Mouse (Mus musculus): ENCODE data around the gene Tppp3.
A peak's percentile ranks its signal among the peaks of the same experiment; 100 is the strongest.

Gene Tppp3

DNA sequence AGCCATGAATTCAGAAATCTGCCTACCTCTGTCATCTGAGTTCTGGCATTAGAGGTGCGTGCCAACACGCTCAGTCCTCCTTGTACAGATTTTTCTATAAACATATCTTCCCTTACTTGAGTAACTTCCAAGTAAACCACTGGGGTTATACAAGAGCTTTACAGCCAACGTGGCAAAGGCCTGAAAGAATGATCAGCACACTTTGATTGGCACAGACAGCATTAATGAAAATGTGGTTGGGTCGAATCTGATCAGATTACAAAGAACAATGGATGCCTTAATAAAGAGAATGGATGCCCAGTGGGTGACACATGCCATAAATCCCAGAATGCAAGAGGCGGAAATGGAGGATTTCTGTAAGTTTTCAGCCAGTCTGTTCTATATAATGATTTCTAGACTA lies 35.1 kb downstream of the Tppp3 start:
- ATAC-seq (ENCODE audit: insufficient number of reproducible peaks, low FRiP score, low TSS enrichment): no peak

GRCm38 (mm10) chr8:105434136-105434535 lies 37.2 kb downstream of the Tppp3 start:
- ATAC-seq (ENCODE audit: insufficient number of reproducible peaks, low FRiP score, low TSS enrichment): no peak

- ATAC-seq (ENCODE audit: insufficient number of reproducible peaks, low FRiP score, low TSS enrichment): no peak
These were observed 37.8 kb downstream of the Tppp3 start for GRCm38 (mm10) chr8:105433511-105433910.

DNA sequence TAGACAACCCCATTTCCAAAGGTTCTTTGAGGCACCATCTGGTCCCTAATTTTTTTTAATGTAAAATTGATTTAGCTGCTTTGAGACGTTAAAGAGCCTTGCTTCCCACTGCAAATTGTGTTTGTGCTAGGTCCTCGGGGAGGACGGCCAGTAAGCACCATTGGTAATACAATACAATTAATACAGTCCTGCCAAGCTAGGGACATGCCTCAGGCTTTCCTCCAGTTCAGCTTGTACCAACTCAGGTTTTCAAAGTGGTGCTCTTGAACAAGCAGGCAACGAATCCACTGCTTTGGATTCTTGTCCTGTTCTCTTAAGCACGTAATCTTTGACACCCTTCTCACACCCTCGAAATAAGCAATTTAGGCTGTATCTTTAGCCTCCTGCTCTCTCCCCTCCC lies 38.3 kb downstream of the Tppp3 start:
- no peak for ATAC-seq (ENCODE audit: insufficient number of reproducible peaks, low FRiP score, low TSS enrichment)

DNA sequence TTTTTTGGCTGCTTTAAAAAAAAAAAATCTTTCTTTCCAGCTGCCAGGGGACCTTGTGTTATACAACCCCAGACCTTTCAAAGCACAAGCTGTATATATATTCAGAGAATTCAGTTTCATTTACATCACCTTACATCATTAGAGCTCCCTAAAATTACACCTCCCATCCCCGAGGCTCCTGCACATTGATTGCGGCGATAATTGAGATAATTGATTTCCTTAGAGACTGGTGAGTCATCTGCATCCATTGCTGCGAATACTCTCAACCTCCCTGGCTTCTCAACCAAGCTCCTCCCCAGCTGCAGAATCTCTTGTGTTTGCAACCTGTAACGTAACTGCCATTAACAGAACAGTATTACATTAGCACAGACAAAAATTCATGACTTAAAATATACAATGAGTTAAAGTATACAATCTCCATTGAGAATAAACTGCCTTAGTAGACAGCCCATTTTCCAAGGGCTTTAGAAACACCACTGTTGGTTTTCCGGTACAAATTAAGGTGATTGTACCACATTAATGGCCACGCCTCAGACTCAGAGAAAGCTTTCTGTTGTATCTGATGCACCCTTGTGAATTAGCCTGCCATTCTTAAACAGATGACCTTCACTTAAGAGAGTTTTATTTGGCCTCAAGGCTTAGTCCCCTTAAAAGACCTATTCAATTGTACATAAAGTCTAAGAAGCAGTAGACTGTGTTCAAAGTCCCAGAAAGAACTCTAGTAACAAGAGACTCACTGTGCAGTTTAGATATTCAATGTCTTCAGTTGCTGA lies 39.4 kb downstream of the Tppp3 start:
- ATAC-seq (ENCODE audit: insufficient number of reproducible peaks, low FRiP score, low TSS enrichment): no peak

DNA sequence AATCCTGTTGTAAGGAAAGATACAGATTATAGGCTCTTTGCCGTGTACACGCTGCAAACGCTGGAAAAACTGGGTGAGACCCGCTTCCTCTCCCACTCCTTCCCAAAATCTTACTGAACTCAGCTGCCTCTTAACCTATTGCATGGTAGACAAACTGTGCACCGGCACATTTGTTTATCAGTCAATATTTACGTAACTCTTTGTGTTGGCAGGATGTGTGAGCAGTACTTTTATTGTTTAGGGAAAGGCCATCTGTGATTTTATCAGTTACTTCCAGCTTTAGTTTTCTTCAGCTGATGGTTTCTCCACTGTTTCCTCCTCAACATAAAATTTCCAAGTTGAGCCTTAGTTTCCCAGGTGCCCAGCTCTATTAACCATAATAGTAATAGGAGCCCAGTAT lies 44.4 kb downstream of the Tppp3 start:
- no peak for ATAC-seq (ENCODE audit: insufficient number of reproducible peaks, low FRiP score, low TSS enrichment)

- peak; percentile 92; the same call in 1 of the 2 replicates for ATAC-seq (ENCODE audit: insufficient number of reproducible peaks, low FRiP score, low TSS enrichment)
These were observed 49.3 kb downstream of the Tppp3 start for GRCm38 (mm10) chr8:105422006-105422405.

GRCm38 (mm10) chr8:105419800-105420199 lies 51.5 kb downstream of the Tppp3 start:
- ATAC-seq (ENCODE audit: insufficient number of reproducible peaks, low FRiP score, low TSS enrichment): no peak

GRCm38 (mm10) chr8:105418992-105419391 lies 52.3 kb downstream of the Tppp3 start:
- no peak for ATAC-seq (ENCODE audit: insufficient number of reproducible peaks, low FRiP score, low TSS enrichment)

Measured in cerebellum, adult (tissue).